Mouse (Mus musculus) kidney, postnatal 25 days (tissue): Measurements from ENCODE around the gene Epb41l5.

ENCODE experiments used
- DNase-seq, 2 experiments: peaks; one replicate each; pipeline ENCODE4 v3.0.0; 2021; ENCODE audit warnings: mixed read lengths in 2 of 2

The Epb41l5 gene

GRCm38 (mm10) chr1:119590041-119590440 is 58.8 kb downstream of the Epb41l5 start:
- peak; percentile 72 to 78 for DNase-seq

- DNase-seq: peak in 1 of 2 experiments; percentile 41
These were observed 63.8 kb downstream of the Epb41l5 start for GRCm38 (mm10) chr1:119584974-119585373.

GRCm38 (mm10) chr1:119570134-119570533 is 78.7 kb downstream of the Epb41l5 start:
- DNase-seq: no peak

GRCm38 (mm10) chr1:119565531-119565930 is 83.3 kb downstream of the Epb41l5 start:
- peak; percentile 25 to 52 for DNase-seq

- DNase-seq: no peak
These were observed 91.0 kb downstream of the Epb41l5 start for GRCm38 (mm10) chr1:119557641-119558395.

- DNase-seq: no peak
These were observed 93.1 kb downstream of the Epb41l5 start for GRCm38 (mm10) chr1:119555651-119556050.

- DNase-seq: peak; percentile 45 to 48
These were observed 97.1 kb downstream of the Epb41l5 start for GRCm38 (mm10) chr1:119551651-119552050.

- DNase-seq: no peak
These were observed 98.7 kb downstream of the Epb41l5 start for GRCm38 (mm10) chr1:119550064-119550463.

- DNase-seq: peak in 1 of 2 experiments; percentile 1
These were observed 99.5 kb downstream of the Epb41l5 start for GRCm38 (mm10) chr1:119549327-119549689.

GRCm38 (mm10) chr1:119548668-119549326 is 100.0 kb downstream of the Epb41l5 start:
- peak; percentile 88 to 94 for DNase-seq

GRCm38 (mm10) chr1:119546490-119546889 is 102.3 kb downstream of the Epb41l5 start:
- DNase-seq: no peak

GRCm38 (mm10) chr1:119545671-119546070 is 103.1 kb downstream of the Epb41l5 start:
- peak in 1 of 2 experiments; percentile 0 for DNase-seq

- no peak for DNase-seq
These were observed 103.6 kb downstream of the Epb41l5 start for GRCm38 (mm10) chr1:119545164-119545563.

GRCm38 (mm10) chr1:119544611-119545155 is 104.1 kb downstream of the Epb41l5 start:
- peak in 1 of 2 experiments; percentile 1 for DNase-seq

GRCm38 (mm10) chr1:119543316-119543715 is 105.5 kb downstream of the Epb41l5 start:
- peak; percentile 1 to 37 for DNase-seq

- DNase-seq: no peak
These were observed 107.2 kb downstream of the Epb41l5 start for GRCm38 (mm10) chr1:119541570-119541969.

GRCm38 (mm10) chr1:119540836-119541557 is 107.8 kb downstream of the Epb41l5 start:
- peak; percentile 80 to 85 for DNase-seq

GRCm38 (mm10) chr1:119539252-119539651 is 109.5 kb downstream of the Epb41l5 start:
- DNase-seq: no peak

- DNase-seq: no peak
These were observed 111.1 kb downstream of the Epb41l5 start for GRCm38 (mm10) chr1:119537651-119538050.

GRCm38 (mm10) chr1:119536122-119536521 is 112.7 kb downstream of the Epb41l5 start:
- no peak for DNase-seq

- no peak for DNase-seq
These were observed 114.5 kb downstream of the Epb41l5 start for GRCm38 (mm10) chr1:119534341-119534740.

- no peak for DNase-seq
These were observed 115.6 kb downstream of the Epb41l5 start for GRCm38 (mm10) chr1:119533093-119533805.
